Mouse (Mus musculus) thymus, adult 2 months (tissue): ENCODE data around the gene Ift88. TPM values are rescaled to one million over a fixed set of nuclear protein-coding genes. Genes with fewer than 3 reads are reported as not detected.

ENCODE experiments used
- DNase-seq: peaks from one replicate; pipeline ENCODE4 v3.0.0; 2021
- H3K27ac ChIP-seq: fragments of 200-500 bp; 2 replicates; pipeline ENCODE4 v1.5.1; 2012; ENCODE audit warnings: low read length, control low read depth; ENCODE audit not compliant: control insufficient read depth, insufficient read depth
- H3K27me3 ChIP-seq: fragments of 200-500 bp; 2 replicates; pipeline ENCODE4 v1.6.1; 2012; ENCODE audit warnings: mild to moderate bottlenecking, low read length, moderate library complexity, mixed read lengths; ENCODE audit not compliant: control insufficient read depth, insufficient read depth
- H3K36me3 ChIP-seq: fragments of 200-500 bp; 2 replicates; pipeline ENCODE4 v1.6.1; 2012; ENCODE audit warnings: mild to moderate bottlenecking, low read length, moderate library complexity; ENCODE audit not compliant: control insufficient read depth, insufficient read depth
- H3K4me1 ChIP-seq: fragments of 200-500 bp; replicated peaks from 2 replicates; pipeline ENCODE4 v1.6.1; 2012; ENCODE audit warnings: low read length; ENCODE audit not compliant: control insufficient read depth, insufficient read depth
- H3K4me3 ChIP-seq: fragments of 200-500 bp; 2 replicates; pipeline ENCODE4 v1.5.1; 2012; ENCODE audit warnings: mild to moderate bottlenecking, low read length, control low read depth, moderate library complexity; ENCODE audit not compliant: control insufficient read depth, insufficient read depth
- CTCF ChIP-seq: fragments of 200-500 bp; IDR thresholded peaks from 2 replicates; pipeline ENCODE4 v1.5.1; 2012; ENCODE audit warnings: mild to moderate bottlenecking, control low read depth, low read length, moderate library complexity, borderline replicate concordance; ENCODE audit not compliant: control insufficient read depth, poor library complexity, insufficient read depth; ENCODE audit errors: extremely low read depth
- POLR2A ChIP-seq: fragments of 200-500 bp; IDR thresholded peaks from 2 replicates; pipeline ENCODE4 v1.6.1; 2012; ENCODE audit warnings: mild to moderate bottlenecking, low read length, control low read depth, moderate library complexity; ENCODE audit not compliant: control insufficient read depth, poor library complexity, insufficient read depth; ENCODE audit errors: extremely low read depth
- WGBS: fragments of 180-500 bp; shearing (Covaris S2); methylation state at CpG from one replicate; pipeline ENCODE4 v1.1.7; 2018; 5-methylcytosine and 5-hydroxymethylcytosine counted together
- polyA plus RNA-seq: library from polyadenylated mRNA; depleted of rRNA; stranded (reverse); fragments of >200 nt; gene quantifications from 2 replicates; pipeline ENCODE4 v1.2.3, GENCODE M21; 2012

The Ift88 gene
- polyA plus RNA-seq, 1 experiment: 4.3 TPM

- 91% methylated on average over 2 of the region's 2 CpGs for WGBS
- TF ChIP-seq CTCF (no peak), POLR2A (no peak)
- no peak for DNase-seq
- Histone ChIP-seq H3K4me3 (no peak overlapping the region), H3K27me3 (no peaks in the 10 kb centered on the region), H3K27ac (no peak overlapping the region), H3K4me1 (no peaks in the 10 kb centered on the region), H3K36me3 (no peaks in the 10 kb centered on the region)
Observed at GRCm38 (mm10) chr14:57475057-57475456, 51.2 kb downstream of the Ift88 start.

DNA sequence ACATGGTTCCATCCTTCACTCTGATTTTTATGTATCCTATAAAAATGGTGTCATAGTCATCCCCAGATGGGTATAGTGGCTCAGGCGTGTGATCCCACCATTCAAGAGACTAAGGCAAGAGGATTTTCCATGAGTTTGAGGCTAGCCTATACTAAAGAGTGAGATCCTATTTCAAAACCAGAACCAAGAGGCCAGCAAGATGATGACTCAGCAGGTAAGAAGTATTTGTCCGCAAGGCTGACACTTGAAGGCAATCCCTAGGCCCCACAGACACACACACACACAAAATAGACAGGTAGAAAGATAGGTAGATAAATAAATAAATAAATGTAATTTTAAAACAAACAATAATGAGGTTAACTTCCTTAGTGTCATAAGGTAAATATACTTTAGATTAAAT is 58.4 kb downstream of the Ift88 start:
- H3K36me3 ChIP-seq: no peaks in the 10 kb centered on the region
- 100% methylated on average over 2 of the region's 2 CpGs for WGBS
- H3K4me3 ChIP-seq: no peak overlapping the region
- H3K4me1 ChIP-seq: no peaks in the 10 kb centered on the region
- no peak for DNase-seq
- H3K27me3 ChIP-seq: no peaks in the 10 kb centered on the region
- TF ChIP-seq POLR2A (no peak), CTCF (no peak)
- H3K27ac ChIP-seq: no peak overlapping the region

DNA sequence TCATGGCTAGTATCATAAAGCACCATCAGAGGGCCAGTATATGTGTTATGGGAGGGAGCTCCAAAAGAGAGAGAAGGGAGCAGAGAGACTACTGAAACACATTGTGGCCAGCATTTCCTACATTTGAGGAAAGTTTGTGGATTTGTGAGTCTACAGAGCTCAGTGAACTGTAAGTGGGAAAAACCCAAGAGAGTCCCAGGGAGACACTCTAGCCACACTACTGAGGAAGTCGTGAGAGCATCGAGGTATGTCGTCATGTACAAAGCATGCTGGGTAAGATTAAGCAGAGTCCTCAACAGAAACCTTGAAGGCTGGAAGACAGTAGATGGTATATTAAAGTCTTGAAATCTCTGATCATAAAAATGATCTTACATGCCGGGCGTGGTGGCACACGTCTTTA is 60.3 kb downstream of the Ift88 start:
- no peak for DNase-seq
- Histone ChIP-seq H3K4me3 (no peak overlapping the region), H3K27ac (no peak overlapping the region), H3K36me3 (no peaks in the 10 kb centered on the region), H3K27me3 (no peaks in the 10 kb centered on the region), H3K4me1 (no peaks in the 10 kb centered on the region)
- TF ChIP-seq CTCF: no peak
- TF ChIP-seq POLR2A: no peak
- WGBS: 95% methylated on average over 6 of the region's 6 CpGs

GRCm38 (mm10) chr14:57489696-57490095 is 65.8 kb downstream of the Ift88 start:
- Histone ChIP-seq H3K4me1 (no peaks in the 10 kb centered on the region), H3K36me3 (no peaks in the 10 kb centered on the region), H3K27ac (no peak overlapping the region), H3K27me3 (no peaks in the 10 kb centered on the region), H3K4me3 (no peak overlapping the region)
- no peak for TF ChIP-seq CTCF
- TF ChIP-seq POLR2A: no peak
- 95% methylated on average over 3 of the region's 3 CpGs for WGBS
- no peak for DNase-seq

- Histone ChIP-seq H3K4me1 (no peaks in the 10 kb centered on the region), H3K27ac (no peak overlapping the region), H3K36me3 (no peaks in the 10 kb centered on the region), H3K4me3 (no peak overlapping the region), H3K27me3 (no peaks in the 10 kb centered on the region)
- 98% methylated on average over 2 of the region's 2 CpGs for whole genome bisulfite sequencing
- no peak for DNase-seq
- TF ChIP-seq CTCF: no peak
- no peak for TF ChIP-seq POLR2A
Observed at GRCm38 (mm10) chr14:57493840-57494239, 70.0 kb downstream of the Ift88 start.

- Histone ChIP-seq H3K27ac (no peak overlapping the region), H3K4me3 (no peak overlapping the region), H3K4me1 (no peaks in the 10 kb centered on the region), H3K36me3 (no peaks in the 10 kb centered on the region), H3K27me3 (no peaks in the 10 kb centered on the region)
- no peak for DNase-seq
- WGBS: 94% methylated on average over 6 of the region's 6 CpGs
- no peak for TF ChIP-seq CTCF
Observed at GRCm38 (mm10) chr14:57503729-57504128, 79.9 kb downstream of the Ift88 start.

- Histone ChIP-seq H3K27ac (no peak overlapping the region), H3K4me1 (no peaks in the 10 kb centered on the region), H3K36me3 (no peaks in the 10 kb centered on the region), H3K4me3 (no peak overlapping the region), H3K27me3 (no peaks in the 10 kb centered on the region)
- WGBS: 93% methylated on average over 6 of the region's 6 CpGs
- TF ChIP-seq CTCF: no peak
- no peak for TF ChIP-seq POLR2A
- no peak for DNase-seq
Observed at GRCm38 (mm10) chr14:57509554-57509953, 85.7 kb downstream of the Ift88 start.
